Mouse (Mus musculus) ES-Bruce4 (cell line): ENCODE measurements around the gene Fut8. TPM values are rescaled to one million over a fixed set of nuclear protein-coding genes. Genes with fewer than 3 reads are reported as not detected.

Experiments used
- H3K27ac ChIP-seq: 2 replicates; pipeline ENCODE4 v1.5.1; 2012; ENCODE audit warnings: low read length, inconsistent platforms; ENCODE audit not compliant: insufficient read depth
- H3K27me3 ChIP-seq: 2 replicates; pipeline ENCODE4 v1.6.1; 2012; ENCODE audit warnings: mild to moderate bottlenecking, low read length, inconsistent platforms; ENCODE audit not compliant: control insufficient read depth, poor library complexity, insufficient read depth, severe bottlenecking
- H3K36me3 ChIP-seq: 2 replicates; pipeline ENCODE4 v1.6.1; 2012; ENCODE audit warnings: inconsistent platforms, mild to moderate bottlenecking, low read length, moderate library complexity; ENCODE audit not compliant: control insufficient read depth, poor library complexity, insufficient read depth, severe bottlenecking
- H3K4me1 ChIP-seq: one replicate; pipeline ENCODE4 v1.8.1; 2011; ENCODE audit warnings: low read length; ENCODE audit not compliant: control insufficient read depth, insufficient read depth
- H3K4me3 ChIP-seq: 2 replicates; pipeline ENCODE4 v1.5.1; 2011; ENCODE audit warnings: low read depth, mild to moderate bottlenecking, low read length
- H3K9ac ChIP-seq: 2 replicates; pipeline ENCODE4 v1.6.1; 2012; ENCODE audit warnings: low read depth, mild to moderate bottlenecking, inconsistent platforms; ENCODE audit not compliant: poor library complexity, severe bottlenecking
- H3K9me3 ChIP-seq: replicated peaks from 2 replicates; pipeline ENCODE4 v1.6.1; 2012; ENCODE audit warnings: mild to moderate bottlenecking, low read length, inconsistent platforms; ENCODE audit not compliant: control insufficient read depth, poor library complexity, insufficient read depth, severe bottlenecking
- CTCF ChIP-seq: IDR thresholded peaks from one replicate; pipeline ENCODE4 v1.8.1; 2011; ENCODE audit warnings: low read depth, low read length
- EP300 ChIP-seq: IDR thresholded peaks from 2 replicates; pipeline ENCODE4 v1.6.1; 2011; ENCODE audit warnings: low read depth, low read length; ENCODE audit not compliant: insufficient read depth
- POLR2A ChIP-seq: IDR thresholded peaks from one replicate; pipeline ENCODE4 v1.8.1; 2011; ENCODE audit warnings: low read length; ENCODE audit not compliant: insufficient read depth
- polyA plus RNA-seq: library from polyadenylated mRNA; stranded (reverse); fragments of >200 nt; gene quantifications from 2 replicates; pipeline ENCODE4 v1.2.4, GENCODE M21; 2011; ENCODE audit warnings: low read depth; ENCODE audit not compliant: missing spikeins, insufficient read depth, insufficient read length

The Fut8 gene
- polyA plus RNA-seq, 1 experiment, result 18.1 TPM

DNA sequence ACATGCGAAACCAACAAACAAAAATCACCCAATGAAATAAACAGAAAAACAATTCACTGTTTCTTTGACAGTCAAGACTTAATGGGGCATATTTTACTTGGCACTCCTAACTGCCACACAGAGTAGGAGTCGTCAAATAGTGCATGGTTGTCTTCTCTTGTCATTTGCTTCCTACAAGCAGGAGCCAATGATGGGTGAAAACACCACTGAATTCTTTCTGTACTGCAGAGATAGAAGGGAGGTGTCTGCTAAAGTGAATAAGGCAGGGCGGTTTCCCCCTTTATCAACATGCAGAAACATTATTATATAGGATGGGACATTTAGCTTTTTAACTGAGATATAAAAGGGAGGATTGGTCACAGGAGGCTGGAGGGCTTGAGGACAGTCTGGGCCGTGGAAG lies 13.0 kb upstream of the Fut8 start:
- H3K4me1 ChIP-seq, result no peaks in the 10 kb centered on the region
- TF ChIP-seq POLR2A (no peak), EP300 (no peak), CTCF (no peak)
- H3K9ac ChIP-seq, result no peak overlapping the region

DNA sequence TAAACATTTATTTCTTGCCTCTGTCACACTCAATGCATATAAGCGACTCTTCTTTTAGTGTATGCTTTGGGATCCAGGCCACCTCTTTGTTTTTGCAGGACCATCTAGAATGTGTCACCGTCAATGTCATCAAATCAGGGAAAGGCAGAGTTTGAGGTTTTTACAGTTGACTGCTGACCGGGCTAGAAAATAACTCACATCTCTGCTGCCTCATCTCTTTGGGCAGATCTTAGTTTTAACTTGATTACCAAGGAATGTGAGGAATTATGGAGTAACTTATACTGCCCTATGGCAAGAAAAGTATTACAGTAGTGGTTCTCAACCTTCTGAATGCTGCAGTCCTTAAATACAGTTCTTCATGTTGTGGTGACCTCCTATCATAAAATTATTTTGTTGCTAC lies 12.2 kb upstream of the Fut8 start:
- H3K4me3 ChIP-seq, result no peak overlapping the region
- no peak overlapping the region for H3K9ac ChIP-seq
- H3K27ac ChIP-seq, result no peak overlapping the region
- no peaks in the 10 kb centered on the region for H3K9me3 ChIP-seq
- no peaks in the 10 kb centered on the region for H3K36me3 ChIP-seq
- H3K27me3 ChIP-seq, result no peaks in the 10 kb centered on the region
- no peak for TF ChIP-seq POLR2A
- TF ChIP-seq EP300, result no peak
- TF ChIP-seq CTCF, result no peak
- no peaks in the 10 kb centered on the region for H3K4me1 ChIP-seq

More for the DNA sequence above, 13.0 kb upstream of the Fut8 start:
- no peak overlapping the region for H3K27ac ChIP-seq
- H3K9me3 ChIP-seq, result no peaks in the 10 kb centered on the region
- H3K27me3 ChIP-seq, result no peaks in the 10 kb centered on the region
- H3K36me3 ChIP-seq, result no peaks in the 10 kb centered on the region
- H3K4me3 ChIP-seq, result no peak overlapping the region

DNA sequence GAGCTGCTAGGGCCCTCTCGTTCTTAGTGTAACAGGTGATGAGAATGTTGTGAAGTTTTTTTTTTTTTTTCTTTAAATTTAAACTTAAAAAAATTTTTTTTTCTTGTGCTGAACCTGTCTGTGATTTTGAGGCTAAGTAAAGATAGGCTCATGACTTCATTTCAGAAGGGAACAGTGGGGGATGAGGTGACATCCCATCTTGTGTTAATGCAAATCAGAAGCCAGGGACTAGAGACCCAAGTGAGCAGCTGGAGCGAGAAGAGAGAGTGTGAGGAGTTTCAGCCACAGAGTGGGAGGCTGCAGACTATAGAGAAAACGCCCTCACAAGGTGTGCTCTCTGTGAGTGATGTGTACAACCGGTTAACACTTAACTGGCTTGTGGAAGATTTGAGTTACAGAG lies 2.0 kb upstream of the Fut8 start:
- Histone ChIP-seq H3K4me1 (no peaks in the 10 kb centered on the region), H3K27me3 (no peaks in the 10 kb centered on the region), H3K9me3 (no peaks in the 10 kb centered on the region), H3K9ac (no peak overlapping the region), H3K36me3 (no peaks in the 10 kb centered on the region), H3K27ac (no peak overlapping the region), H3K4me3 (no peak overlapping the region)
- TF ChIP-seq POLR2A, result no peak
- no peak for TF ChIP-seq EP300
- TF ChIP-seq CTCF, result no peak

DNA sequence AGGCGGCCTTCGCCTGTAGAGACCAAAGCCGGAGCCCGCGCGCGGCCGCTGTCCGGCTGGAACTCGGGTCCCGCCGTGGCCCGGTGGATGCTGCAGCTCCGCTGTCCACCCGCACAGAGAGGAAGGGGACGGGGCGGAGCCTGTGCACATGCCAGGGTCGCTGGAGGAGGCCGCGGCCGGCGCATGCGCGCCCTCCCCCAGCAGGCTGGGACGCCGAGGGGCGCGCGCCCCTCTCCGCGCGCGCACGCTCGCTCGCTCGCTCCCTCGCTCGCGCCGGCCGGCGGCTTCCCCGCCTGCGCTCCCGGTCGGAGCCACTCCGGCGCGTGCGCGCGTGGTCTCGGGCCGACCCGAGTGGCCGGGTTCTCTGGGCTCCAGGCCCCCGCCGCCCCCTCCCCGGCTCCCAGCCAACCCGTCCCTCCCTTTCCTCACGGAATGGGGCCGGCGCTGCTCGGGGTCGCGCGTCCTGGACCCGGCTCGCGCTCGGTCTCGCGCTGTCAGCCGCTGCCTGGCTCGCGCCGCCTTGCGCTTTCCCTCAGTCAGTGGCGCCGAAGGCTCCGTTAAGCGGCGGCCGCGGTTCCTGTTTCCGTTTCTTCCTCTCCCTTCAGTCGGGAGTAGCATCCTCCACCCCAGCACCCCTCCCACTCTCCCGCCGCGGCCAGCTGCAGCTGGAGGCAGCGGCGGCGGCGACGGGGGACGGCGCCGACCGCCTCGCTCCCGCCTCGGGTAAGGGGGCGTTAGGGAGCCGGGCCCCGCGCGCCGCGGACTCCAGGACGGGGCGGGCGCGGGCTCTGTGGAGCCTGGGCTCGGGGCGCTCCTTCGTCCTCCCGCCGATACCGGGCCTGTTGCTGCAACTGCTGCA lies 835 bp downstream of the Fut8 start:
- TF ChIP-seq CTCF (no peak), POLR2A (no peak), EP300 (no peak)
- H3K36me3 ChIP-seq, result no peaks in the 10 kb centered on the region
- no peaks in the 10 kb centered on the region for H3K27me3 ChIP-seq
- no peaks in the 10 kb centered on the region for H3K4me1 ChIP-seq
- peak overlapping the region; percentile 95 for H3K4me3 ChIP-seq
- peak overlapping the region; percentile 96 for H3K9ac ChIP-seq
- no peaks in the 10 kb centered on the region for H3K9me3 ChIP-seq
- peak overlapping the region; percentile 22; the same call in 1 of the 2 replicates for H3K27ac ChIP-seq

DNA sequence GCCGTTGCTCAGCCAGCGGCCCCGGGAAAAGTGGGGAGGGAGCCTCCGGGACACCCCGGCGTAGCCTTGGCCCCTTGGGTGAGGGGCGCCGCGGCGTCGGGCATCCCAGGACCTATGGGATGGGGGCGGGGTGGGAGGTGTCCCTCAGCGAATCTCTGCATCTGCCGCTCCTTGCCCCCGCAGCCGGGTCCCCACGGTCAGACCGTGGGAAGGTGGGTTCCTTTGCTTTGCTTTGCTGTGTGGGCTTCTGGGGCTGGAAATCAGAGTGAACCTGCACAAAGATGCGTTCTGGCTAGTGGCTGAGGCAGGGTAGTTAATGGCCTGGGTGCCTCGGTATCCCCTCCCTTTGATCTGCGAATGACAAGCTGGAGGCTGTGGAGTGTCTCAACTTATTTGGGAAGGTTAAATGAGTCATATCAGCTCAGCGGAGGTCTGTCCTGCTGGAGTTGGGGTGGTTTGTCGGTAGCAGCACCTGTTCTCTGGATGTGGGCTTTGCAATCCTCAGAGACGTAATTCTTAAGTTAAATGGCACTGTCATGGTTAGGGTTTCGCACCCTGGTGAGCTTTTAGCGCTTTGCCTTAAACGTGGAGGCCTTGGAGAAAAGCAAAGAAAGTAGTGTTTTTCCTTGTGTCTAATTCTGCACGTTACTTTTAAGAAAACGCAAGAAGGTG lies 1.6 kb downstream of the Fut8 start:
- TF ChIP-seq CTCF, result no peak
- no peak for TF ChIP-seq EP300
- TF ChIP-seq POLR2A, result no peak
- Histone ChIP-seq H3K9me3 (no peaks in the 10 kb centered on the region), H3K4me3 (peak overlapping the region; percentile 85), H3K9ac (peak overlapping the region; percentile 96), H3K4me1 (no peaks in the 10 kb centered on the region), H3K27ac (no peak overlapping the region), H3K36me3 (no peaks in the 10 kb centered on the region), H3K27me3 (no peaks in the 10 kb centered on the region)

DNA sequence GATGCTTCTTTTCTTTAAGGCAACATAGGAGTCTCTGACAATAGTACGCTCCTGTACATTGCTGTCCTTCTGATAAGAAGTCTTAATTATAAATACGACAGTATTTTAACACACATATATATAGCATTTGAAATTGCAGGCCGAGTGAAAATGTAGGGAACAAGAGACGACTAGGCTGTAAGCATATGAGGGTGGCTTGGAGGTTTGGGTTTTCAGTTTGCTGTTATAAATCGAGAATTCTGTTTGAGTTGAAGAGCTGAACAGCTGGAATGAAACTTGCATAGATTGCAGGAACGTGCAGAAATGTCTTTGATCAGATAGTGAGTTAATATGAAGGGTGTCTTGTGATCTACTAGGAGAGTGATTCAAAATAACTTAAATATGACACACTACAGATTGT lies 2.4 kb downstream of the Fut8 start:
- Histone ChIP-seq H3K27ac (no peak overlapping the region), H3K9ac (no peak overlapping the region), H3K9me3 (no peaks in the 10 kb centered on the region), H3K4me3 (no peak overlapping the region), H3K4me1 (no peaks in the 10 kb centered on the region), H3K36me3 (no peaks in the 10 kb centered on the region), H3K27me3 (no peaks in the 10 kb centered on the region)
- no peak for TF ChIP-seq CTCF
- no peak for TF ChIP-seq POLR2A
- no peak for TF ChIP-seq EP300
